Mouse (Mus musculus): ENCODE data around the gene Acta2. TPM values are rescaled to one million over a fixed set of nuclear protein-coding genes. Genes with fewer than 3 reads are reported as not detected.
A peak's percentile ranks its signal among the peaks of the same experiment; 100 is the strongest.

Gene Acta2
- total RNA-seq (2022): 10 to 100 TPM; 11.6 to 20.4 (median 15.1) TPM

- no peak for DNase-seq (ENCODE audit: low spot score in 2 of 2)
These were observed at the start of gene Acta2 for GRCm38 (mm10) chr19:34254880-34255681. Acta2 (minus strand) TSS chr19:34255590.

DNA sequence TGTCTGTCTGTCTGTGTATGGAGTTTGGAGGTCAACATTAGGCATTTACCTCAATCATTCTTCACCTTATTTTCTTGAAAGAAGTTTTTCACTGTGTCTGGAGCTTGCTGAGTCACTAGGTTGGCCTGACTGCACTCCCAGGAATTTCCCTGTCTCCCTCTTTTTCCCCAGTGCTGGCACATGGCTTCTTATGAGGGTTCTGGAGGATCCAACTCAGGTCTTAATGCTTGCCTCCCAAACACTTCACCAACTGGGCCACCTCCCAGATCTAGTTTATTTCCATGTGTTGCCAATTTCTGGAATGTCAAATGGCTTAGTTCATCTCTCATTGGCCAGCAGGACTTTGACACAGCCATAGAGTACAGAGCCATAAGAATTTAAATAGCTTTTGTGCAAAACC lies 49.5 kb upstream of the Acta2 start:
- DNase-seq (ENCODE audit: low spot score in 2 of 2): no peak

GRCm38 (mm10) chr19:34300430-34300829 lies 45.0 kb upstream of the Acta2 start:
- no peak for DNase-seq (ENCODE audit: low spot score in 2 of 2)

DNA sequence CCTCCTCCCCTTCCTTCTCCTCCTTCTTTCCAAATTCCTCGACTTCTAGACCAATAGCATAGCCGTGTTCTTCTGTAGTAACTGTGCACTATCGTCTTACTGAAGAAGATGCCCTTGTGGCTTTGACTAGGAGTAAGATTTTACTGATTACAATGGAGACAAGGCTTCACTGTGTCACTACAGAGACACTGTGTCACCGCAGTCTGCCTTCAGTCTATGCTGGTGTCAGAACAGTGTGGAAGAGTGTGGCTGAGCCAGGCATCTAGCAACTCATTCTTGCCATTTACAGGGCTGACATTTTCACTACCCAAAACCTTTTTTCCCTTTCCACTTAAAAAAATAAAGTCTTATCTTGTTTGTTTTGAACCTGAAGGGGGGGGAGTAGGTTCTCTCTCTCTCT lies 43.8 kb upstream of the Acta2 start:
- DNase-seq (ENCODE audit: low spot score in 2 of 2): no peak

DNA sequence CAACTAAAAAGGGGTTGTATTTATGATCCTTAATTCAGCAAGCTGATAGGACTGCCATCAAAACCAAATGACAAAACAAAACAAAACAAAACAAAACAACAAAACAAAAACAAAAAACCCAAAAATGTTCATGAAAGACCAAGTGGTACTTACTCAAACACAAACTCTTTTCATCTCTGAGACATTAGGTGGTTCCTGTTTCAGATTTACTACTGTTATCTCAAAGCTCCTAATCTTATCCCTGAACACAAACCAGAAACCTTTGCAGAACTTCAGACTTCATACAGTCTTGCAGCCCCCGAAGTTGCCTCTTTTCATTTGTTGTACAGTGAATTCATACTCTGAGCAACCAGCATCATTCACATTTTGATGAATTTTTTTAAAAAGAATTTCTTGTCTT lies 43.1 kb upstream of the Acta2 start:
- DNase-seq (ENCODE audit: low spot score in 2 of 2): no peak

DNA sequence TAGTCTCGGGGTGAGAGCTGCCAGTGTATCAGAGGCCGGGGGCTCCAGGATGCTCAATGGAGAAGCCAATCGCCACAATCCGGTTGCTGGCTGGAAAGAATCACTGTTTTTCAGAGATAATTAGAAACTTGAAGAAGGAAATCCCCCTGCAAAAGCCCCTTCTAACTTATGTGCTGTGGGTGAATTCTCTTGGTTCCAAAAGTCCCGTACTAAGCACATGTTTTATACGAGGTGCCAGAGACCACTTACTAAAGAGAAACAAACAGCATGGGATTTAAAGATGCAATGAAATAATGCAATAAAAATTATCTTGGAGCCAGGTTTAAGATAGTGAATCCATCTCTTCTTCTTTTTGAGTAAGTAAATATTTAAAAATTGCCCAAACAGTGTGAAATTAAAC lies 40.1 kb upstream of the Acta2 start:
- DNase-seq (ENCODE audit: low spot score in 2 of 2): no peak

DNA sequence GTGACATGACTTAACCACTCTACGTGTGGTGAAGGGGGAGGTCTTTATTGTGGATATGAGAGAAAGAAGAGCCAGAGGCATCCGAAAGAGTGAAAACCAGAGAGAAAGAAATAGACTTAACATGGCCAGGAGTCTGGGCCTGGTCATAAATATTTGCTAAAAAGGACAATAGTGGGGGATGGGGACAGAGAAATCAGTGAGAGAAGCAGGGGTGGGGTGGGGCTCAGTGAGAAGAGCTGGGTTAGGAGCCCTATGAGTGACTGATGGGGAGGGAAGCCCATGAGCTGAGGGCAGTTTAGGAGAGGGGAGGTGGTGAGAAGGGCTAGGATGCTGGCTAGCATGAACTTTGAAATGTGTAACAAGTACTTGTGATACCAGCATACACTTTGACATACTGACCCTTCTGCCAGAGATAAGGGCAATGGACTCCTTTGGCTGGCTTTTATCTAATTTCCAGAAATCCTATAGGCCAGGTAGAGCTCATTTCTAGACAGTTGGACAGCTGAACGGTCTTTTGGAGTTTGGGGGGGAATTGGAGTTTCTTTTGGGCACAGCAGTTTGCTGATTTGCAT lies 38.1 kb upstream of the Acta2 start:
- DNase-seq (ENCODE audit: low spot score in 2 of 2): no peak

GRCm38 (mm10) chr19:34292701-34293100 lies 37.3 kb upstream of the Acta2 start:
- no peak for DNase-seq (ENCODE audit: low spot score in 2 of 2)

DNA sequence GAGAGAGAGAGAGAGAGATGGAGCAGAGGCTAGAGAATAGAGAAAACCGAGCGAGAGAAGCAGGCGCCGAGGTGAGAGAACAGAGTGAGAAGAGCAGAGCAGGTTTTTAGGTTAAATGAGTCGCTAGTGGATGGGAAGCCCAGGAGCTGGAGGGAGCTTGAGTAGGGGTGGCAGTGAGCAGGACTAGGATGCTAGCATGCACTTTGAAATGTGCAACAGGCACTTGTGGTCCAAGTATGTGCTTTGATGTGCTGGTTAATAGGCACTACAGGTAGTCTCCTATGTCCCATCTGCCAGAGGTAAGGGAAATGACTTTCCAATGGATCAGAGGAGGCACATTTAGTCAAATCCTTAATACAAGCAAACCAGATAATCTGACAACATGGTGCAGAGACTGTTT lies 36.6 kb upstream of the Acta2 start:
- no peak for DNase-seq (ENCODE audit: low spot score in 2 of 2)

DNA sequence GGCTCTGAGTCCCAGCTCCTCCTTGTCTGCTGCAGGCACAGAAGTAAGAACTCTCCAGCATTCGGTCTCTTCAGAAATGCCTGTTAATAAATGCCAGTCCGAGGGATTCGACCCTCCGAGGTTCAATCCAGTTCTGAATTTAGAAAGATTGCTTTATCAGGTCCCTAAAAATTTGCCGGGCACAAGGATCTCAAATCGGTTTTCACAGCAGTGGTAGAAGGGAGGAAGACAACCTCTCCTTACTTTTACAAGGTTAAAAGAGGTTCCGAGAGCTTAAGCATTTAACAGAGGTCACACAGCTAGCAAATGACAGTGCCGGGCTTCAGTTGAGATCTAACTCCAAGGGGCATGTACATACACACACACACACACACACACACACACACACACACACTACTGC lies 36.0 kb upstream of the Acta2 start:
- DNase-seq (ENCODE audit: low spot score in 2 of 2): no peak

DNA sequence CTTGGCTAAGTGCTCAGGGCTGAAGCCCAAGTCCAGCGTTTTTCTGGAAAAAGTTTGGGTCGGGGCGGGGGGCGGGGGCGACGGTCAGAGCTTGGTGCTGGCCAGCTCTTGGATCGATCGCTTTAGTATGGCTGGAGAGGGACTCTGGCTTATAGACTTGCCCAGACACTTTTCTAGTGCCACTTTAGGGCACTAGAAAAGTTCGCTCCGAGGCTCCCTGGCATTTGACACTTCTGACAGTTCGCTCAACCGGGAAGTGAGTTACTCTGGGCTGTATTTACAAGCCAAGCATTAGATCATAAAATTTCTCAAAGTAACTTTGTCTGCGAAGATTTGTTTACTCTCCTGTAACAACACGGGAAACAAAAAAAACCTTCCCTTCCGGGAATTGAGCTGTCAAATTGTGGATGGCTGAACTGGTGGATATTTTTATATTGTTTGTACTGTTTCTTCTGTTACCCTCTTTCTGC lies 35.5 kb upstream of the Acta2 start:
- no peak for DNase-seq (ENCODE audit: low spot score in 2 of 2)

- DNase-seq (ENCODE audit: low spot score in 2 of 2): peak in 1 of 2 experiments; percentile 11
These were observed 34.8 kb upstream of the Acta2 start, which contains the start of gene Fas for GRCm38 (mm10) chr19:34289948-34290789. Fas (plus strand) TSS chr19:34290666.

GRCm38 (mm10) chr19:34288696-34289095 lies 33.3 kb upstream of the Acta2 start:
- DNase-seq (ENCODE audit: low spot score in 2 of 2): no peak

- no peak for DNase-seq (ENCODE audit: low spot score in 2 of 2)
These were observed 32.4 kb upstream of the Acta2 start for GRCm38 (mm10) chr19:34287656-34288415.

DNA sequence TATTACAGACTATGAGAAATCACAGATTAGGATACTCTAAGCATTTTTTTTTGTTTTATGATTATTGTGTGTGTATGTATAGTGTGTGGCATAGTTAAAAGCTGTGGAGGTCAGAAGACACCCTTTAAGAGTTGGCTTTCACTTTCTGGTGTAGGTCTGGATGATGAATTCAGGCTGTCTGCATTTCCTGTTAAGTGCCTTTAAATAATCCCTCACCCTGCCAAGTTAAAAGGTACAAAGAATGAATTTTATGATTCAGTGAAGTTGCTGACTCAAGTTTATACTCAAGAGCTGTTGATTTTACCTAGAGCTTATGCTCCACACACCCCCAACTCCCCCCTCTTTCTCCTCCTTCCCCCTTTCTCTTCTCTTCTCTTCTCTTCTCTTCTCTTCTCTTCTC lies 31.8 kb upstream of the Acta2 start:
- no peak for DNase-seq (ENCODE audit: low spot score in 2 of 2)

DNA sequence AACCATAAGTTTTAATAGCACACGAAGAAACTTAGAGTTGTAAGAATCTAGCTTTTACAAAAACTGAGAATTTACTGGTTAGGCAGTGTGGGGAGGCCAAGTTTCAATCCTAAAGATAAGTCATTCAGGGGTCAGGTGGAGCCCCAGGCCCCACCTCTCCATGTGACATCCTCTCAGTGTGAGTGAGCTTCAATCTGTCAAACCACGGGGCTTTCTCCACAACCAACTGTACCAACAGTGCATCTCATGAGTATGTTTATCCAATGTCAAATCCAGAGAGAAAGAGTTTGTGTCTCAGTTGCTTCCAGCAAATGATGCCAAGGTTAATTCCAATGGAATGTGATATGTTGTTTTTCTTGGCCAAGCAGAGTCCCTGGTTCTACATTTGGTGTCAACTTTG lies 29.4 kb upstream of the Acta2 start:
- DNase-seq (ENCODE audit: low spot score in 2 of 2): no peak

- no peak for DNase-seq (ENCODE audit: low spot score in 2 of 2)
These were observed 29.0 kb upstream of the Acta2 start for GRCm38 (mm10) chr19:34284383-34284782.

- DNase-seq (ENCODE audit: low spot score in 2 of 2): no peak
These were observed 28.2 kb upstream of the Acta2 start for GRCm38 (mm10) chr19:34283614-34284013.

DNA sequence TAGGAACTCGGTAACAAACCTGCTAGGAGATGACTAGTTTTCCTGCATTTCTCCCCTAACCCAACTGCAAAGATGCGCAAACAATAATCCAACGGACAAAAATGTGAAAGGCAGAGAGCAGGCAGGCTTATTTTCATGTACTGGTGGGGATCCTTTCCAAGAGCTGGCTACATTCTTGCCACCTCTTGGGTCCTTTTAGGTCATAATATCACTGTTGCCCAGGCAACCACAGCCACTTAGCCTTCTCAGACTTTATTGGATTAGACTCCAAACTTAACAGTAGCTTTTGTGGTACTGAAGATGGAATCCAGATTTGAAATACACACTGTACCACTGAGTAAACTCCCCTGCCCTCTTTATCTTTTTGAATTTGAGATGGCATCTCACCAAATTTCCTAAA lies 22.7 kb upstream of the Acta2 start:
- DNase-seq (ENCODE audit: low spot score in 2 of 2): no peak

- no peak for DNase-seq (ENCODE audit: low spot score in 2 of 2)
These were observed 17.7 kb upstream of the Acta2 start for GRCm38 (mm10) chr19:34273073-34273472.

GRCm38 (mm10) chr19:34270824-34271464 lies 15.6 kb upstream of the Acta2 start:
- no peak for DNase-seq (ENCODE audit: low spot score in 2 of 2)
